Mouse (Mus musculus): ENCODE data around the gene Olfr456.
"Not testable (repeated sequence)": the region's sequence is repeated elsewhere in the genome, so short reads cannot be mapped to it uniquely, and the experiment has no call there.

Olfr456 gene

GRCm38 (mm10) chr6:42487114-42487513 is at the start of gene Olfr456:
TSS of gene Olfr456 (minus strand) at chr6:42487214.
- DNase-seq (ENCODE audit: low spot score), result no peak

GRCm38 (mm10) chr6:42513461-42513860 is 26.4 kb upstream of the Olfr456 start:
- DNase-seq (ENCODE audit: low spot score), result no peak

- no peak for DNase-seq (ENCODE audit: low spot score)
Measured at GRCm38 (mm10) chr6:42509311-42509710, 22.3 kb upstream of the Olfr456 start.

GRCm38 (mm10) chr6:42503478-42503877 is 16.5 kb upstream of the Olfr456 start:
- no peak for DNase-seq (ENCODE audit: low spot score)

GRCm38 (mm10) chr6:42489731-42490130 is 2.7 kb upstream of the Olfr456 start:
- no peak for DNase-seq (ENCODE audit: low spot score)

- DNase-seq (ENCODE audit: low spot score), result no peak
Measured at GRCm38 (mm10) chr6:42484633-42485032, 2.4 kb downstream of the Olfr456 start.

- DNase-seq (ENCODE audit: low spot score), result no peak
Measured at GRCm38 (mm10) chr6:42476235-42476634, 10.8 kb downstream of the Olfr456 start, which contains the start of gene Olfr457. TSS of gene Olfr457 (minus strand) at chr6:42476335.

- not testable (repeated sequence) for DNase-seq (ENCODE audit: low spot score)
Measured at GRCm38 (mm10) chr6:42471298-42471697, 15.7 kb downstream of the Olfr456 start.

- DNase-seq (ENCODE audit: low spot score), result no peak
Measured at GRCm38 (mm10) chr6:42470542-42470941, 16.5 kb downstream of the Olfr456 start.

GRCm38 (mm10) chr6:42465096-42465495 is 21.9 kb downstream of the Olfr456 start, which contains the start of gene Olfr458:
TSS of gene Olfr458 (minus strand) at chr6:42465196.
- DNase-seq (ENCODE audit: low spot score), result no peak

GRCm38 (mm10) chr6:42447381-42447780 is 39.6 kb downstream of the Olfr456 start:
- no peak for DNase-seq (ENCODE audit: low spot score)

- DNase-seq (ENCODE audit: low spot score), result no peak
Measured at GRCm38 (mm10) chr6:42444491-42444890, 42.5 kb downstream of the Olfr456 start.

- DNase-seq (ENCODE audit: low spot score), result no peak
Measured at GRCm38 (mm10) chr6:42441395-42441794, 45.6 kb downstream of the Olfr456 start.

Measured in ovary, postnatal 14 days (tissue).